Mouse (Mus musculus): ENCODE data around the gene Sgsm2. TPM values are rescaled to one million over a fixed set of nuclear protein-coding genes. Genes with fewer than 3 reads are reported as not detected.
A peak's percentile ranks its signal among the peaks of the same experiment; 100 is the strongest.

Sgsm2 gene
- polyA plus RNA-seq (2012; ENCODE audit: insufficient read depth, insufficient read length, missing spikeins) = 2.3 and 3.7 TPM in 2 replicates

GRCm38 (mm10) chr11:74896901-74897677, at the start of gene Sgsm2:
Gene Sgsm2, minus strand, starts transcription at chr11:74897060.
- peak within 1 kb of the TSS; percentile 63 for H3K27ac ChIP-seq (ENCODE audit: insufficient read depth, low read depth, low read length)
- peak within 1 kb of the TSS; percentile 89 for H3K4me3 ChIP-seq (ENCODE audit: insufficient read depth, low read length)
- TF ChIP-seq CTCF (IDR thresholded peaks at IDR 0.05; ENCODE audit: low read depth, low read length) (no peak), POLR2A (IDR thresholded peaks at IDR 0.05; ENCODE audit: borderline replicate concordance, low read depth, low read length) (no peak)
- H3K4me1 ChIP-seq (ENCODE audit: control insufficient read depth, insufficient read depth, low read length) = 0 out of 2 replicates have a peak, but pooled peaks cover 8% of the 10 kb centered on the region

GRCm38 (mm10) chr11:74946348-74946747, 49.5 kb upstream of the Sgsm2 start:
- TF ChIP-seq CTCF (IDR thresholded peaks at IDR 0.05; ENCODE audit: low read depth, low read length) (no peak), POLR2A (IDR thresholded peaks at IDR 0.05; ENCODE audit: borderline replicate concordance, low read depth, low read length) (no peak)
- no peak overlapping the region for H3K4me3 ChIP-seq (ENCODE audit: insufficient read depth, low read length)
- H3K4me1 ChIP-seq (ENCODE audit: control insufficient read depth, insufficient read depth, low read length) = peaks cover 4% of the 10 kb centered on the region
- no peak overlapping the region for H3K27ac ChIP-seq (ENCODE audit: insufficient read depth, low read depth, low read length)

- TF ChIP-seq CTCF (IDR thresholded peaks at IDR 0.05; ENCODE audit: low read depth, low read length) (no peak), POLR2A (IDR thresholded peaks at IDR 0.05; ENCODE audit: borderline replicate concordance, low read depth, low read length) (no peak)
- Histone ChIP-seq H3K4me1 (ENCODE audit: control insufficient read depth, insufficient read depth, low read length) (peaks cover 6% of the 10 kb centered on the region), H3K27ac (ENCODE audit: insufficient read depth, low read depth, low read length) (no peak overlapping the region), H3K4me3 (ENCODE audit: insufficient read depth, low read length) (no peak overlapping the region)
Measured at GRCm38 (mm10) chr11:74930391-74930790, 33.5 kb upstream of the Sgsm2 start.

GRCm38 (mm10) chr11:74929111-74929510, 32.3 kb upstream of the Sgsm2 start:
- Histone ChIP-seq H3K27ac (ENCODE audit: insufficient read depth, low read depth, low read length) (no peak overlapping the region), H3K4me3 (ENCODE audit: insufficient read depth, low read length) (no peak overlapping the region), H3K4me1 (ENCODE audit: control insufficient read depth, insufficient read depth, low read length) (peaks cover 10% of the 10 kb centered on the region)
- TF ChIP-seq POLR2A (IDR thresholded peaks at IDR 0.05; ENCODE audit: borderline replicate concordance, low read depth, low read length) (no peak), CTCF (IDR thresholded peaks at IDR 0.05; ENCODE audit: low read depth, low read length) (no peak)

- H3K4me1 ChIP-seq (ENCODE audit: control insufficient read depth, insufficient read depth, low read length) = peaks cover 13% of the 10 kb centered on the region
- no peak overlapping the region for H3K27ac ChIP-seq (ENCODE audit: insufficient read depth, low read depth, low read length)
- H3K4me3 ChIP-seq (ENCODE audit: insufficient read depth, low read length) = no peak overlapping the region
- TF ChIP-seq POLR2A (IDR thresholded peaks at IDR 0.05; ENCODE audit: borderline replicate concordance, low read depth, low read length) (no peak), CTCF (IDR thresholded peaks at IDR 0.05; ENCODE audit: low read depth, low read length) (no peak)
Measured at GRCm38 (mm10) chr11:74927236-74927725, 30.4 kb upstream of the Sgsm2 start.

GRCm38 (mm10) chr11:74926388-74927005, 29.6 kb upstream of the Sgsm2 start:
- TF ChIP-seq CTCF (IDR thresholded peaks at IDR 0.05; ENCODE audit: low read depth, low read length) (no peak), POLR2A (IDR thresholded peaks at IDR 0.05; ENCODE audit: borderline replicate concordance, low read depth, low read length) (no peak)
- H3K4me1 ChIP-seq (ENCODE audit: control insufficient read depth, insufficient read depth, low read length) = peaks cover 15% of the 10 kb centered on the region
- peak overlapping the region; percentile 70 for H3K4me3 ChIP-seq (ENCODE audit: insufficient read depth, low read length)
- peak overlapping the region; percentile 90 for H3K27ac ChIP-seq (ENCODE audit: insufficient read depth, low read depth, low read length)

- Histone ChIP-seq H3K4me1 (ENCODE audit: control insufficient read depth, insufficient read depth, low read length) (peaks cover 15% of the 10 kb centered on the region), H3K4me3 (ENCODE audit: insufficient read depth, low read length) (peak within 1 kb of the TSS; percentile 70), H3K27ac (ENCODE audit: insufficient read depth, low read depth, low read length) (peak within 1 kb of the TSS; percentile 90)
- TF ChIP-seq POLR2A (IDR thresholded peaks at IDR 0.05; ENCODE audit: borderline replicate concordance, low read depth, low read length) (peak; percentile 60; the same call in 1 of the 2 replicates), CTCF (IDR thresholded peaks at IDR 0.05; ENCODE audit: low read depth, low read length) (0 out of 2 replicates have a peak, but pooled peaks have one; percentile 8)
Measured at GRCm38 (mm10) chr11:74925577-74926387, 28.9 kb upstream of the Sgsm2 start, which contains the start of the genes Smg6 and Srr. Gene Smg6, plus strand, starts transcription at chr11:74925823. Gene Srr, minus strand, starts transcription at chr11:74925948.

- TF ChIP-seq POLR2A (IDR thresholded peaks at IDR 0.05; ENCODE audit: borderline replicate concordance, low read depth, low read length) (no peak), CTCF (IDR thresholded peaks at IDR 0.05; ENCODE audit: low read depth, low read length) (peak; percentile 46)
- H3K27ac ChIP-seq (ENCODE audit: insufficient read depth, low read depth, low read length) = no peak overlapping the region
- H3K4me1 ChIP-seq (ENCODE audit: control insufficient read depth, insufficient read depth, low read length) = peaks cover 15% of the 10 kb centered on the region
- H3K4me3 ChIP-seq (ENCODE audit: insufficient read depth, low read length) = no peak overlapping the region
Measured at GRCm38 (mm10) chr11:74924149-74924548, 27.3 kb upstream of the Sgsm2 start.

GRCm38 (mm10) chr11:74919249-74919648, 22.4 kb upstream of the Sgsm2 start:
- TF ChIP-seq CTCF (IDR thresholded peaks at IDR 0.05; ENCODE audit: low read depth, low read length) = no peak
- TF ChIP-seq POLR2A (IDR thresholded peaks at IDR 0.05; ENCODE audit: borderline replicate concordance, low read depth, low read length) = no peak
- Histone ChIP-seq H3K4me1 (ENCODE audit: control insufficient read depth, insufficient read depth, low read length) (peaks cover 6% of the 10 kb centered on the region; the same call in 1 of the 2 replicates), H3K27ac (ENCODE audit: insufficient read depth, low read depth, low read length) (no peak overlapping the region), H3K4me3 (ENCODE audit: insufficient read depth, low read length) (no peak overlapping the region)
